Mouse (Mus musculus): ENCODE measurements around the gene Btbd10.

Gene Btbd10

DNA sequence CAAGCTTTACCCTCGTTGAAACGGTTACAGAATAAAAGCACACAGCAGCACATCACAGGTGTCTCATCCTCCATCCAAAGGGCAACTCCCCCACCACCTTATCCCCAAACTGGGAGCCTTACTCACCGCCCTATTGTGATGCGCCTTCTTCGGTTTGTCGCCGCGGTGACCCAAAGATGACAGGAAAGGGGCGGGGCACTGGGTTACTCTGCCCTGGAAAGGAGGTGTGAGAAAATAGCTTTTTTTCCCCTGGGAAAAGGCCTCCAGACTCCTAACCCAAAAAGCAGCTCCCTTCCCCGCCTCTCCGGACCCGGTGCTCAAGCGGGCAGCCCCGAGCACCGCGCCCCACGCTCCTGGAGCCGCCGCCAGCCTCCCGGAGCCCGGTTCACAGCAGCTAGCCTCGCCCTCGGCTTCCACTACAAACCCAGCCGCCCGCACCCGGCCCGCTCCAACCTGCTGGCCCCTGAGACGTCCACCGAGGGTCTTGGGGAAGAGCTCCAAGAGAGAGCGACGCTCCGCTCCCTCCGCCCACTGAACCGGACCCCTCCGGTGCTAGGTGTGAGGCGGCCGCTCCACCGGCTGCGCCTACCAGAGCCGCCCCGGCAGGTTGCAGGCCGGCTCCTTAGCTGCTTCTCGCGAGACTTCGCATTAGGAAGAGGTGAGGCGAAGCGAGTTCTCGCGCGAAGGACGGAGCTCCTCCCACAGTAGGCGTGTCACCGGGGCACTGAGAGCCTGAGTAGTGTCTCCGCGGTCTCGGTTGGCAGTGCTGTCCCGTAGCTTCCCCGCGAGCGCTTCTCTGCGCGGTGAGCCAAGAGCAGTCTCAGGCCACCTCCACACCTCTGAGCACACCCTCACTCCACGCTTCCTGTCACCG, at the start of gene Btbd10:
Btbd10 (minus strand) TSS at position 647 of the 874 bp plus-strand sequence.
- peak; percentile 99 for DNase-seq

DNA sequence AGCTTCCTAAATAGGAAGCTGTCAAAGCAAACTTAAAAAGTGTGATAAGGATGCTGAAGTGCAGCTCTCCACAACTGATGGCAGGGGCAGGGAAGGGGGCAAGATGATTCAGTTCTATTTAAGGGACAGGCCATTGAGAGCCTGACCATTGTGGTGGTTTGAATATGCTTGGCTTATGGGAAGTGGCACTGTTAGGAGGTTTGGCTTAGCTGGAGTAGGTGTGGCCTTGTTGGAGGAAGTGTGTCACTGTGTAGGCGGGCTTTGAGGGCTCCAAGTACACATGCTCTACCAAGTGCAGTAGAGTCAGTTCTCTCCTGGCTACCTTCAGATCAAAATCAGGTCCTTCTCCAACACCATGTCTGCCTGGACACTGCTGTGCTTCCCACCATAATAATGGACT, 47.3 kb upstream of the Btbd10 start:
- no peak for DNase-seq

DNA sequence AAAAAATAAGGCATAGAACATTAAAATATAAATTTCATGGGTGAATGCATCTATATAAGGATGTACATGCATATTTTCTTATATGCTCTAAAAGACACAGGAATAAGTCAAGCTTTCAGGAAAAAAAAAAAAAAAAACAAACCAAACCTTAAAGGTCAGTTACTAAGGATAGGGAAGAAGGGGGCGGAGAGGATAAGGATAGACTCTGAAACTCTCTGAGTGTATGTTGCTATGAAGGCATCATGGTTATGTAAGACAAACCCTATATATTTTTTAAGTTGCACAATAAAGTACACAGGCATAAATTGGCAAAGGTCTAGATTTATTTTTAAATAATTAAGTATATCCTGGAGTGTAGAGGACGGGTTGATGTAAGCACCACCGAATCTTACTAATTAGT, 46.1 kb upstream of the Btbd10 start:
- DNase-seq, result no peak

DNA sequence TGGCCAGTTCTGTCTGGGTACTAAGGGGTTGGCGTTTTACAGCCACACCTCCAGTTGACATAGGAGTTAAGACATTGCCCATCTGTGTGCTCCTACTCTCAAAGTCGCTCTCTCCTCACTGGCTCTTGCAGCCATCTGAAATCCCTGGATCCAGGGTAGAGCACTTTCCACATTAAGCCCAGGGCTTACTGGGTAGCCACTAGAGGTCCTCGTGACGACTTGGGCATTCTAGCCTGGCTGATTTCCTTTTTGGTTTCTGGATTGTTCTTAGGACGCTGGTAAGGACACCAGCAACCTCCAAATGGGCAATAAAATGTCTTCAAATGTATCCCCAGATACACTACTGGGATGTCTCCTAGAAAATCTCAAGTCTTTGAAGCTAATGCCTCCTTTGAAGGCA, 39.5 kb upstream of the Btbd10 start:
- DNase-seq, result no peak

DNA sequence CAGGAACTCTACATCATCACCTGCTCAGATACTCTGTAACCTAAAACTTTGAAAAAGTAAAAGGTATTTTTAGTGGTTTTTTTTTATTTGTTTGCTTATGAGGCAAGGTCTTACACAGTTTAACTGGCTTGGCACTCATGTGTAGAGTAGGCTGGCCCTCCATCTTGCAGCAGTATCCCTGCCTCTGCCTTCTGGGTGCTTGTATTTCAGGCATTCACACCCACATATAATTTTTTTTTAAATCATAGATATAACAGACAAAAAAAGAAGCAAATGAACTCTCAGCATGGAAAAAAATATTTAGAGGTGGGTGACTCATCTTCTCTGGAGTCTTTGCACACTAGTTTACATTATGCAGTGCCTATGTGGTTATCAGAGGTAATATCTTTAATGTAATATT, 28.9 kb upstream of the Btbd10 start:
- DNase-seq, result no peak

DNA sequence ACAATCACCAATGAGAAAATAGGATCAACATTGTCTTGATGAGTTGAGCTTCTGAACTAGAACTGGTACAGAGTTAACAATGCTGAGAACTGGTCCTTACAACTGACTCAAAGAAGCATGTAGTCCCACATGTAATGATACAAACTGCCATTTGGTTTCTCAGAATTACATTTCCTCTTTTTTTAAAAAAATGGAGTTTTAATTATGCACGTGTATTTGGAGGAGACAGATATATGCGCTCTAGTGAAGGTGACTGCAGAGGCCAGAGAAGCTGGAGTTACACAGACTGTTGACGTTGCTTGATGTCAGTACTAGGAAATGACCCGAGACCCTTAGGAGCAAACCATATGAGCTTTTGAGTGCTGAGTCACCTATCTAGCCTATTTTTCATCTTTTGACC, 27.5 kb upstream of the Btbd10 start:
- DNase-seq, result no peak

DNA sequence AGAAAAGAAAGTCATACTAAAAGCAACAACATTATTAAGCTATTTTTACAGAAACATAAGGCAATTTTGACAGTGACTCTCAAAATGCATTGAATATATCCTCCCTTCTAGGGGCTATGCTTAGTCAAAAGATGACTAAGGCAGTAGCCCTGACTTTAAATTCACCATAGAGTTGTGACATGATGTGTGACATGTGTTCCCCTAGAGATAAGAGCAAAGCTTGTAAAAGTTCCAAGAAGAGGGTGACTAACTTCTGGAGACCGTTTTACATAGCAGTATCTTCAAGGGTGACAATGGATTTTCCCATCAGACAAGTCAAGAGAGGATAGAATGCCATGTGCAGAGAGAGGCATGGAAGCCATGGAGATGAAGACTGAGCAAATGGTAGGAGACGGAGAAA, 22.4 kb upstream of the Btbd10 start:
- no peak for DNase-seq

DNA sequence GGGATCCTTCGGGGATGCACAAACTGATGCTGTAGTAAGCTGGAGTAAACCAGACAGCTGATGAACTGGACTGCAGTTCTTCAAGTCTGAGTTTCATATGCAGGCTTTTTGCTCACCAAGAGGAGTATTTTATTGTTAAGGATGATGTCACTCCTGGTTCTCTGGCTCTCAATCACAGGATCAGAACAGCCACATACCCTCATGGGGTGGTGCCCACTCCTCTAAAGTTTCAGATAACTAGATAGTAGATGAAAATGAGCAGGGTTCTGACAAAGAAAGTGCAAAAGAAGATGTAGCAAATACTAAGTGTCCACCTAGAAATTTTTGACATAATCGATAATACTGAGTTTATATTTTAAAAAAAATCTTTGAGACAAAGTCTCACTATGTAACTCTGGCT, 19.3 kb upstream of the Btbd10 start, which contains the start of gene Pth:
Pth (minus strand) TSS at position 101 of the 400 bp plus-strand sequence.
- DNase-seq, result no peak

DNA sequence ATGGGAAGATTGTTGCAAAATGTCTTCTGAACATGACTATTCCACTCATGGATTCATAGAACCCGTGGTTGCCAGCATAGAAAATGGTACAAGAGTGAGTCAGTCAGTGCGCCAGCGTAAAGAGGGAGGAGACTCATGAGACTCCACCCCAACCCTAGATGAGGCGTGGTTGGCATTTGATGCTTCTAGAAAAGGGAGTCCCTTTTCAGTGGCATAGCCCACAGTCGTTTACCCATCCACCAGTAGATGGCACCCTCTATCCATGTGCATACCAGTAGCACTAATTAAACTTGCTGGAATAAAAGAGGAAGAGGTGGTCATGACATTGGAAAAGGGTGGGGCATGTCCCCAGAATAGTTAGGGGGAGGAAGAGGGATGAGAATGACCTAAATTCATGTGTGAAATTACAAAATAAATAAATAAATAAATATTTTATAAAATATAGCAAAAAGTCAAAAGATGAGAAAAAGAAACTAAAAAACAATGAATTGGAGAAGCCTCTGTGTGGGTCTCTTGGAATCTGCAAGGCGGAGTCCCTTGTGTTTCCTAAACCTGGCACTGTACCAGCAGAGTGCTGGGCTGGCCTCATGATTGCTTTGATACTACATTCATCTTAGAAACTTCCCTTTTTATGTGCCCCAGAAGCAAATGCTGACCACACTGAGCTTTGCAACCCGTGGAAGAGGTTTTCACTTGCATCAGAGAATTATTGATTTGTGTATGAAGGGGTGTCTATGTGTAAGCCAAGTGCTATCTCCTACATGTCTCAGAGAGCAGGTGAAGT, 8.9 kb upstream of the Btbd10 start:
- peak; percentile 89 for DNase-seq

DNA sequence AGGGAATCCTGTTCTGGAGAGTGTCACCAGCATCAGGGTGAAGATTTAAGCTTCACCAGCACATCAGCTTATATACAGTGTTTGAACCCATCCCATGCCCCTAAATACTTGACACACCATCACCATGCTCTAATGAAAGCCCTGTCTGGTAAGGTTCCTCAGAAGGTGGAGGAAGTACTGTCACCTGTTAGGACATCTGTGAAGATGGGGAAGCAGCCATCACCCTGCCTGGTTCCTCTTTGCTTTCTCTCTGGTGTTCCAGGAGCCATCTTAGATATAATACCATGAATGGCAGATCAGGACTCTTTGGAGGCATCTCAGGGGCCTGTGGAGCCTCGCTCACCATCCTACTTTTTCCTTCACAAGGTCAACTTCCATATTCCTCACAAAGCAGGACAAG, 3.5 kb upstream of the Btbd10 start:
- no peak for DNase-seq

DNA sequence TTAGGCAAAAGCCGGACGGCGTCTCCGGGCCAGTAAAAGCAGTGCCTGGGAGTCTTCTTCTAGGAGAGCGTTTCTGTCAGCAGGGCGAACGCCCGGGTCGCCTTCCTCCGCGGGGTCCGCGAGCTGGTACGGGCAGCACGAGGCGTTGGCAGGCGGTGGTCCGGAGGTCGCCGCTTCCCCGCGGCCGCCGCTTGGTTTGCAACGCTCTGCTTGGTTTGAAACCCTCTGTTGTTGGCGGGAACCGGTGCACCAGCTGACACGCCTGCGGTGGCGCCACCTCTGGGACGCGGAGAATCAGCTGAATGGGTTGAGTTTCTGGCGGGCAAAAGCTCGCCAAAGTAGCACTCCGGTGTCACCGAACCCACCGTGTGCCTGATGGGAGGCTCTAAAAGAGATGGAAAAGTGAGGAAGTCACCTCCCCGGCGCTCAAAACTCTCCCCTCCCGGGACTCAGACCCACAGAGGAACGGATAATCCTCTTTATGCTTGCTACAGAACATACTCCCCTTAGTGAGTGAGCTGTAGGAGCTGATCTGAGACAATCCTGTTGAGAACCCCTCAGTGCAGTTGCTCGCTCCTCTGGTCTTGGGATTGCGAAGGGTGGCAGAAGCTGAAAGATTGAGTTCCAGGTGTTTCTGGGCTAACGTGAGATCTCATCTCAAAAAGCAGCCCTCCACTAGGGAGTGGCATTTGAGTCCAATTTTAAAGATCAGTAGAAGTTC, 588 bp upstream of the Btbd10 start:
- peak; percentile 85 for DNase-seq

DNA sequence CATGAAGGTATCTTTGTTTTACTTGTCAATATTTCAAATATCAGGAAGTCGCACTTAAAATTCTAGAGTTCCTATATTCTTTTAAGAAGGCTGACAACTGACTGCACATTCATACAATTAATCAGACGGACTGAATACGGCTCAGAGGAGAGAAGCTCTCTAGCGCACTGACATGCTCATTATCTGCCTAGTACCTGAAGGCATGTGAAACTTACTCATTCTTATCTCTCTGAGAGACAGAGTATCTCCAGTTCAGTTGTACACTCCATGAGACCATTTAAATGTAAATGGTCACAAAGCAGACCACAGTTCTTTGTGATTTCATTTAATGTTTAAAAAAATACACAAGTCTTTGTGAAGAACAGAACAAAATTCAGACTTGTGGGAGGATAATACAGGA, 1.8 kb downstream of the Btbd10 start:
- no peak for DNase-seq

DNA sequence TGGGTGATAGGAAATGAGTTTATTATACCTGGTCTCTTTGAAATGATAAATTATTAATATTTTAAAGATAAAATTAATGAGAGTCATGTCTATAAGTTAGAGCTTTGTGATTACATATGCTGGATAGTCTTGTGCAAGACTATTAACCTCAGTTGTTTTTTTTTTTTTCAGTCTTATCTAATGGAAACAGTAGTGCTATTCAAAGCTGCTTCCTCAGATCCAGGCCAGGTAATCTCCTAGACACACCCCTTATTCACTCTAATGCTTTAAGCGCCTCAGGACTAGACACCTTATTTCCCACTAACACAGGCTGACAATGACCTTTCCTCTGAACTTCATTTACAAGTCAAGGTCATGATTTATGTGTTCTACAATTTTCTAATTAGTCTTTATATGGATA, 20.1 kb downstream of the Btbd10 start:
- DNase-seq, result no peak

DNA sequence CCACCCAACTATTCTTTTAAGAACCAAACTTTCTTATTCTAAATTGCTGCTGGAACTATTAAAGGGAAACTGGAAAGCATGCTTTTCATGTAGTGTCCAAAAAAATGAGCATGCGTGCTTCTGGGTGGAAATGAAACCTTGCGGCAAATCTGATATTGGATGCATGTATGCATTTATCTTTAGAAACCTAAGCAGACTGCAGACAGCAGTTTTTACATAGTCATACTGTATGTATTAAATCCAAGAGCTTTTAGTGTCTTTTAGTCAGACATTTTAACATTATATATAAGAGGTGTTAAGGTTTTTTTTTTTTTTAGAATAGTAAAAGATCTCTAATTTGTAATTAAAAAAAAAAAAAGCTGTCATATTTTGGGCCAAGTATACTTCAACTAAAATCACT, 21.5 kb downstream of the Btbd10 start:
- no peak for DNase-seq

DNA sequence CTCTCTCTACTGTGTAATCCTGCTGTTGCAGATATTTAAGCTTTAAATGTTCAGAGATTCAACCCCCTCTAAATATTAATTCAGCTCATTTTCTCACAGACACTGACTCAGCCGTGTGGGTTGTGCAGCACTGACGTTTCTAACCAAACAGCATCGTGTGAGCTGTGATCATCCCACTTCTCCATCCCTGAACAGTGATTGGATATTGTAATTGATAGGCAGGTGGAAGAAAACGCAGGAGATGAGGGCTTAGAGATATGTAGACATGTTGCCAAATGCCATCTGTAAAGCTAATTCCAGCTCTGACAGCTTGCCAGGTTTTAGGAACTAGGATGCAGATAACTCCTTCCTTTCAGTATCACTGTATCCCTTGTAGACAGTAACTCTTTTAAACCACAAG, 21.9 kb downstream of the Btbd10 start:
- no peak for DNase-seq

DNA sequence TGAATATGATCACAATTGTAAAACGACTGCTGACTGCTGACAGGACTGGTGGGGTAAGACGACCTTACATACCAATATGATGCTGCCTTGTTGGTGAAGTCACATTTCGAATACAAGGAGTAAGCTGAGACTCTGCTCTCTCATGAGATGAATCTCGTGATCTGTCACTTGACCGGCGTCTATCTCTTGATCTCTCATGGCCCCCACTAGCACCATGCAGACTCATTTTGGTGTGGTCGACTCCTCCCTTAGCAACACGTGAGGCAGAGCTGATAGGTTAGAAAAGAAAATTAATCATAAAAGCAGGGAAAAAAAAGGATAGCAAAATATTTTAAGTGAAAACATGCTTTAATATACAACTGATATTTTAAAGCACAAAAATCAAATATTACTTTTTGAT, 33.9 kb downstream of the Btbd10 start:
- DNase-seq, result no peak

DNA sequence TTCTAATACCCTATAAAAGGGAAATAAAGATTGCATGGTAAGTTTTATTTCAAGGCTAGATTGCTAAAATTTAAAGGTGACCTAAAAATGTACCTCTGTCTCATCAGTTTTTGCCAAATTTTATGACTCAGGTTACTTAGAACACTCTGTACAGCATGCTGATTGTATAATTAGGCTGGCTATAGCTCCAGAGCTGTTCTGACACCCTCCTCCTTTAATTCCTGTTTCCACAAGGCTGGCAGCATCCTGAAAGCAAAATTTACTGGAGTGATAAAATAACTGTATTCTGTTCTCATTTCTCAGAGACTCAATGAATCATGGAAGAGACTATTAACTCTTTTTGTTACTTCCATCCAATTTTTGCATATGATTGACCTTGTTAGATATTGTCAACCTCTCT, 35.2 kb downstream of the Btbd10 start:
- DNase-seq, result no peak

DNA sequence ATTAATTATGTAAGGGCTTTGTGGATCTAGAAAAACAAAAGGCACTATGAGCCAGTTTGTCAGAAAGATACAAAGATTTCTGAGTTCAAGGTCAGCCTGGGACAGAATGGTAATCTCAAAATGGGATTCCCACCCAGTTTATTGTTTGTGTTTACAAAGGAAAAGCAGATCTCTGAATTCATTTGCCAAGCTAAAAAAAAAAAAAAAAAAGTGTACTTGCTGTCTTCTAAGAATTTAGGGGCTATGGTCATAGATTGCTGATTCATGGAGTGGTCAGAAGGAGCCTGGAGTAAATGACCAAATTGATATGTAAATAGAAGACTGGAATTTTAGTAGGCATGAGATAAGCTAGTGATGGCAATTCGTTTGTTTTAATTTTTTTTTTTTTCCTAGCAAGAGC, 49.1 kb downstream of the Btbd10 start:
- no peak for DNase-seq

DNA sequence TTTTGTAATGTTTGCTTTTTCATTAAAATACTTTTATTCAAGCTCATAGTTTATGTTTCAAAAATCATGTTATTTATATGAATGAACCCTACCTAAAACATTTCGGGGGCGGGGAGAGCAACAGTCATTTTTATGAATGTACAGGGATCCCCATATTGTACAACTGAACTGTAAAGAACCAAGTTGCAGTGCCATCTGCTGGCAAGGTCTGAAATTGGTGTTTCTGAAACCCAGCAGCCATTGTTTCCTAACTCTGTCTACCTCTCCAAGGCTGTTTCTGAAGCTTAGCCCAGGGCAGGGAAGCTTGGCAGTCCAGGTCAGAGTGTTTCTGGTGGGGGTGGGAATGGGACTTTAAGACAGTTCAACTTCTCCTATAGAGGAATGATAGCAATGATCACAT, 57.4 kb downstream of the Btbd10 start:
- peak; percentile 77 for DNase-seq

DNA sequence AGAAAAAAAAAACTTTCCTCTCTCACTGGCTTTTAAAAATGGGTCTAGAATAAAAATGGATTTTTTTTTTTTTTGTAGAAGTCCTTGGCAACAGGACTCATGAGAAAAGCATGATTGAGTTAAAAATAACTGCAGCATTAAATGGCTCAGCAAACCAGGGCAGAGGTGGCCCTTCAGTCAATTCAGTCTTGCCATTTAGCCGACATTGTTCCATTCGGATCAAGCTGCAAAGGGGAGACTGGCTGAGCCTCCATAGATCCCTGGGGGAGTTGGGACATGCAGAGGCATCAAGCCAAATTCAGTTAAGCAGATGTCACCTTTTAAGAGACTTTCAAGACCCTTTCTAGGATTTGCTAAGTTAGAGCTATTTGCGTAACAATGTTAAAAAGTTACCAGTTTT, 59.1 kb downstream of the Btbd10 start:
- DNase-seq, result no peak

DNA sequence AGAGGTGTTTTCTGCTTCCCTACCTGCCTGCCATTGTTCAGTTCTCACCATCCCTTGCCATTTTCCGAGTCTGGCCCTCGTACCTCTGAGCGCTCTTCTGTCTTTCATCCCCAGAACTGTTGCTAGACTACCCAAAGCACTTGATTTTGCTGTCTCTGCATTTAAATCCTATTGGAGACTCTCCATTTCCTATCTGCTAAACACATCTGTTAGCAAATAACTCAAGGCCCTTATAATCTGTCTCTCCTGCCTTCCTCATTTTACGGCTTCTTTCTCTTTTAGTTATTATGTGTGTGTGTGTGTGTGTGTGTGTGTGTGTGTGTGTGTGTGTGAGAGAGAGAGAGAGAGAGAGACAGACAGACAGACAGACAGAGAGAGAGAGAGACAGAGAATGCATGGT, 71.4 kb downstream of the Btbd10 start:
- no peak for DNase-seq

DNA sequence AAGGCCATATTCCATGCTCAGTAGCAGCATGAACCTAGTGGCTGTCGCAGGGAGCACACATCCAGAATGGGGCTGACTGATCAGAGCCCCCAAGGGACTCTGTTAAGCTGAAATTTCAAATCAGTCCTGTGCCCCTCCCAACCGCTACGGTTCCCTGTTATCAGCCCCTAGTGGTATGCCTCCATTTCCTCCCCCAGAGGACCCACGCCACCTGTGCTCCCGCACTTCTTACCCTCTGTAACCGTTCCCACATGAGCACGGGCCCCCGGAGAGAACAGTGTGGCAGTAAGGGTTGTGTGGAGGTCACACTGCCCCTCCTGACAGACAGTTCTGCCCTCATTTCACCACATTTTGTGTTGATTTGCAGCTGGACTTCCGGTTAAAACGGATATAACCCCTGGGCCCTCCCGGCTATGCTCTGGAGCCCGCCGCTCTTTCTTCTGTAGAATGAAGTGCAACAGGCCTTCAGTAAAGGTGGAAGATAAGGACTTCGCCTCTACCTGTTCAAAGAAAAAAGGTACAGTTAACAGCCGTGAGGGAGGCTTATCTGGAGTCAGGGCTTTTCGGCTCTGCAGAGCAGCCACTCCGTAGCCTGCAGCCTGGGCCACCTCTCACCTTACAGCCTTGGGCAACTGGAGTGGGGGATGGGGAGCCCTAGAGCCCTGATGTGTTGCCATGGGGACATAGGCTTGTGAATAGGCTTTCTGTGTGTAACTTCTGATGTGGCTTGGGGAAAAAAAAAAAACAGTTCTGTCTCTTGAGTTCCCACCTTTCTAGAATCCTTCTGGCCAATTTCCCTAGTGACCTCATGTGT, 73.9 kb downstream of the Btbd10 start:
- DNase-seq, result no peak

DNA sequence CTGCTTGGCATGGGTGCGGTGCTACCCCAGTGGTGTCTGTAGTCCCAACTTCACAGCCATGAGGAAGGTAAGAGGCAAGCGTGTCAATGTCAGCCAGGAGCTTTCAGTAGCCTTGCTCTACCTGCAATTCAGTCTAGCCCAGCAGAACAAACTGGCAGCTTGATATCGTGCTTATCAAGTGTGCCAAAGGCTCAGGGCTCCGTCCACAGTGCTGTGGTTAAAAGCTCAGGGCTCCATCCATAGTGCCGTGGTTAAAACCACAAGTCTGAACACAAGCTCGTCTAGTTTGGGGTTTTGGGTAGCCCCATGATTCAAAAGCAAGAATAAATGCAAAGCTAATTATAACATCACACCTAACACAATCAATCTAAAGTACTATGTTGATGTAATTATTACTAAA, 74.6 kb downstream of the Btbd10 start:
- no peak for DNase-seq

All from kidney, postnatal 10 days (tissue).